ENCODE assay signal across 10 mouse cellular contexts in the genomic region with DNA sequence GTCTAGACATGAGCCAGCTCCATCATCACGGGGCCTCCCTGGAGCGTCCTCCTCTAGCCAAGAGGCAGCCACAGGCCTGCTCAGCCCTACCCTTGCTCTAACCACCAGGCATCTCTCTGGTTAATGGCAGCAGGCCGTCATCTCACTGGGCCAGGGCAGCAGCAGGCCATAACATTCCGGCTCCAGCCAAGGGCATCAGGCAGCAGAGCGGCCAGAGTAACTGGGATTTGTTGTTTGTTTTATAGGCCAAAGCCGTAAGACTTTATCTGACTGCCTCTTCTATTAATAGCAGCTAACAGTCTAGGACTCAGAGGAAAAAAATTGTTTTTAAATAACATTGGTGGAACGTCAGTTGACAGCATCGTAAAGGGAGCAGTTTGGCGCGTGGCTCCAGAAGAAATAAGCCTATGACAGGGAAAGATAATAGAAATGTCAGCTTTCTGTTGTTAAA. TPM values are rescaled to one million over a fixed set of nuclear protein-coding genes. Genes with fewer than 3 reads are reported as not detected.
DNase-seq lines count a peak whose midpoint lies in the region; ATAC-seq and TF ChIP-seq lines count a peak whose summit lies in the region.
"Had no signal": no experiment of that assay in that cellular context is flagged by ENCODE, and none has a peak within 500 bp of the region (broad histone marks: within the 10 kb centered on the region; RNA-seq: fewer than 3 reads in every experiment).

No protein-coding gene starts in this region.

- H3K4me1 ChIP-seq in forebrain, embryonic 10.5 days = peaks cover 24% of the 10 kb centered on the region
- 0 out of 2 replicates have a peak, but pooled peaks cover 2% of the 10 kb centered on the region for H3K4me1 ChIP-seq in forebrain, embryonic 11.5 days (replicated peaks; ENCODE audit: control insufficient read depth, insufficient read depth, low read length)
- peaks cover 49% of the 10 kb centered on the region for H3K4me1 ChIP-seq in heart, embryonic 15.5 days (replicated peaks)

- no peak for TF ChIP-seq CTCF in Patski (IDR thresholded peaks at IDR 0.05)

- DNase-seq in forebrain, embryonic 10.5 days (ENCODE audit: extremely low spot score, low spot score) = no peak
- no peak for DNase-seq in forebrain, embryonic 11.5 days (ENCODE audit: low spot score)
- peak; percentile 85 for DNase-seq in Patski (ENCODE audit: low read depth, low spot score)
- peak; percentile 18 to 61 for DNase-seq in kidney, postnatal 25 days
- no peak for DNase-seq in left cerebral cortex, adult 18-20 months (ENCODE audit: low spot score in 2 of 2)
- DNase-seq in layer of hippocampus, postnatal 14 days (ENCODE audit: low spot score in 2 of 2) = no peak
- DNase-seq: thymus, postnatal 4 days had no signal

- H3K4me3 ChIP-seq in forebrain, embryonic 10.5 days = no peak overlapping the region
- no peak overlapping the region for H3K4me3 ChIP-seq in forebrain, embryonic 11.5 days (ENCODE audit: low read depth, low read length)
- no peak overlapping the region for H3K4me3 ChIP-seq in heart, embryonic 15.5 days

- POLR2A ChIA-PET in Patski (lab: Charles Lee) = interaction anchor here (0.6 kb wide), 1 partner anchor 296 kb away, joined by 3 read pairs; no protein-coding TSS in a partner anchor

- in situ Hi-C loops in Patski (cut with MboI; ENCODE audit: low pct_unique_long_range_greater_than_20kb) = no loop called here

- peak overlapping the region; percentile 37; the same call in 1 of the 2 replicates for H3K27ac ChIP-seq in forebrain, embryonic 10.5 days
- H3K27ac ChIP-seq in forebrain, embryonic 11.5 days (ENCODE audit: low read depth, low read length) = no peak overlapping the region
- peak overlapping the region; percentile 96 for H3K27ac ChIP-seq in heart, embryonic 15.5 days
- H3K27ac ChIP-seq: liver, embryonic 14.5 days had no signal

- no peak overlapping the region for H3K4me2 ChIP-seq in forebrain, embryonic 11.5 days (ENCODE audit: low read depth, low read length, severe bottlenecking)
- H3K4me2 ChIP-seq in heart, embryonic 15.5 days = no peak overlapping the region; the same call in 1 of the 2 replicates

- H3K9ac ChIP-seq in forebrain, embryonic 11.5 days (ENCODE audit: low read length) = no peak overlapping the region
- H3K9ac ChIP-seq in heart, embryonic 15.5 days = no peak overlapping the region
- H3K9ac ChIP-seq: liver, embryonic 14.5 days had no signal

- no peaks in the 10 kb centered on the region for H3K36me3 ChIP-seq in forebrain, embryonic 10.5 days (replicated peaks)
- no peaks in the 10 kb centered on the region for H3K36me3 ChIP-seq in forebrain, embryonic 11.5 days (ENCODE audit: control insufficient read depth, insufficient read depth, low read length)
- H3K36me3 ChIP-seq in heart, embryonic 15.5 days = no peaks in the 10 kb centered on the region

- no peaks in the 10 kb centered on the region for H3K27me3 ChIP-seq in forebrain, embryonic 10.5 days (ENCODE audit: poor library complexity, severe bottlenecking)
- H3K27me3 ChIP-seq in forebrain, embryonic 11.5 days (ENCODE audit: control insufficient read depth, insufficient read depth, low read length) = no peaks in the 10 kb centered on the region
- no peaks in the 10 kb centered on the region for H3K27me3 ChIP-seq in Patski
- no peaks in the 10 kb centered on the region for H3K27me3 ChIP-seq in heart, embryonic 15.5 days

- WGBS in forebrain, embryonic 10.5 days = 90% methylated on average over 10 of the region's 10 CpGs
- WGBS in forebrain, embryonic 11.5 days = 90% methylated on average over 10 of the region's 10 CpGs
- WGBS in heart, embryonic 15.5 days = 18% methylated on average over 10 of the region's 10 CpGs

- CTCF ChIA-PET in Patski (lab: Charles Lee) = interaction anchor here (1.7 kb wide), 1 partner anchor 12 kb away, joined by 6 read pairs; no protein-coding TSS in a partner anchor

- no peak for ATAC-seq in forebrain, embryonic 11.5 days (replicated peaks; ENCODE audit: low FRiP score)
- ATAC-seq in Patski = peak; percentile 93
- peak; percentile 49 for ATAC-seq in heart, embryonic 15.5 days (replicated peaks; ENCODE audit: insufficient number of reproducible peaks, insufficient read depth, low FRiP score, low read depth)
- no peak for ATAC-seq in megakaryocyte progenitor cell, adult 5-6 weeks (replicated peaks; ENCODE audit: poor library complexity)

- no peaks in the 10 kb centered on the region for H3K9me3 ChIP-seq in forebrain, embryonic 10.5 days
- no peaks in the 10 kb centered on the region for H3K9me3 ChIP-seq in forebrain, embryonic 11.5 days (ENCODE audit: control insufficient read depth, low read length)
- no peaks in the 10 kb centered on the region for H3K9me3 ChIP-seq in heart, embryonic 15.5 days (replicated peaks)

RNA-seq across cellular contexts. Expression of a gene that starts 39.5 kb away (rescaled TPM):
- 69.1 and 69.8 TPM in 2 replicates for polyA plus RNA-seq in forebrain, embryonic 10.5 days (2016; fragmentation: Nextera tagmentation; extraction: Ambion mirVana)
- 70.0 and 74.7 TPM in 2 replicates for polyA plus RNA-seq in forebrain, embryonic 11.5 days (2014; fragmentation: Nextera tagmentation; extraction: Ambion mirVana)
- 18.0 TPM for polyA plus RNA-seq in Patski (2021)
- polyA plus RNA-seq in heart, embryonic 15.5 days (2015; fragmentation: Nextera tagmentation; extraction: Ambion mirVana) = 50.1 and 54.5 TPM in 2 replicates
- 10 to 100 TPM; 27.6 to 28.2 TPM for total RNA-seq in left cerebral cortex, adult 18-20 months (2021)
- total RNA-seq in layer of hippocampus, postnatal 14 days (2021) = 10 to 100 TPM; 33.5 to 40.2 TPM
- 22.8 and 28.9 TPM in 2 replicates for total RNA-seq in megakaryocyte progenitor cell, adult 5-6 weeks (2015)
- 6.5 and 6.6 TPM in 2 replicates for total RNA-seq in megakaryocyte progenitor cell, adult 5-6 weeks (2017)

Comparison
In these comparisons a context has a peak if more than half of its experiments do, and no peak if none do; other contexts are left out.
1. DNase-seq: peak in Patski (single experiment) and kidney, postnatal 25 days (2 of 2); none in forebrain, embryonic 10.5 days (single experiment), forebrain, embryonic 11.5 days (single experiment), left cerebral cortex, adult 18-20 months (0 of 2) and layer of hippocampus, postnatal 14 days (0 of 2).
2. ATAC-seq: peak in Patski (single experiment) and heart, embryonic 15.5 days (single experiment); none in forebrain, embryonic 11.5 days (single experiment) and megakaryocyte progenitor cell, adult 5-6 weeks (single experiment).